ENCODE assay signal across 11 mouse cellular contexts in genomic region chr4:3232053-3232452, GRCm38 (mm10). TPM values are rescaled to one million over a fixed set of nuclear protein-coding genes. Genes with fewer than 3 reads are reported as not detected.
DNase-seq lines count a peak whose midpoint lies in the region; ATAC-seq and TF ChIP-seq lines count a peak whose summit lies in the region.
"Had no signal": no experiment of that assay in that cellular context is flagged by ENCODE, and none has a peak within 500 bp of the region (broad histone marks: within the 10 kb centered on the region; RNA-seq: fewer than 3 reads in every experiment).

No protein-coding gene starts in this region.

- no peak for TF ChIP-seq CTCF in kidney, adult 2 months (conservative IDR thresholded peaks at IDR 0.05; ENCODE audit: insufficient read depth, insufficient read length, low read depth, low read length)
- TF ChIP-seq CTCF in left cerebral cortex, adult 2 months (IDR thresholded peaks at IDR 0.05) = no peak

- H3K27me3 ChIP-seq in kidney, adult 2 months (replicated peaks; ENCODE audit: control insufficient read depth, insufficient read depth, low read length) = no peaks in the 10 kb centered on the region
- H3K27me3 ChIP-seq in kidney, embryonic 15.5 days = no peaks in the 10 kb centered on the region
- no peaks in the 10 kb centered on the region for H3K27me3 ChIP-seq in kidney, embryonic 14.5 days (ENCODE audit: control insufficient read depth, insufficient read depth, low read length)
- no peaks in the 10 kb centered on the region for H3K27me3 ChIP-seq in midbrain, embryonic 14.5 days (ENCODE audit: control insufficient read depth, insufficient read depth, low read length)

- ATAC-seq in kidney, embryonic 15.5 days (replicated peaks; ENCODE audit: low FRiP score) = no peak
- ATAC-seq in kidney, embryonic 14.5 days (ENCODE audit: low FRiP score, low TSS enrichment) = peak; percentile 37; the same call in 1 of the 2 replicates
- ATAC-seq in midbrain, embryonic 14.5 days (ENCODE audit: low FRiP score, low TSS enrichment) = no peak

- 59% methylated on average over 6 of the region's 6 CpGs for WGBS in kidney, adult 2 months
- WGBS in kidney, embryonic 15.5 days = 62% methylated on average over 6 of the region's 6 CpGs
- WGBS in kidney, embryonic 14.5 days = 67% methylated on average over 6 of the region's 6 CpGs
- WGBS in midbrain, embryonic 14.5 days = 71% methylated on average over 6 of the region's 6 CpGs

- H3K4me3 ChIP-seq in kidney, adult 2 months (ENCODE audit: insufficient read depth, low read depth, low read length) = no peak overlapping the region
- H3K4me3 ChIP-seq in kidney, embryonic 15.5 days (replicated peaks) = no peak overlapping the region
- H3K4me3 ChIP-seq in kidney, embryonic 14.5 days (ENCODE audit: low read length) = no peak overlapping the region
- H3K4me3 ChIP-seq in midbrain, embryonic 14.5 days (replicated peaks; ENCODE audit: low read depth, low read length) = no peak overlapping the region
- no peak overlapping the region for H3K4me3 ChIP-seq in left cerebral cortex, adult 2 months
- H3K4me3 ChIP-seq: layer of hippocampus, adult 2 months; myocyte had no signal

- H3K36me3 ChIP-seq in kidney, adult 2 months (ENCODE audit: control insufficient read depth, insufficient read depth, low read length) = no peaks in the 10 kb centered on the region
- H3K36me3 ChIP-seq in kidney, embryonic 15.5 days = no peaks in the 10 kb centered on the region
- H3K36me3 ChIP-seq in kidney, embryonic 14.5 days (ENCODE audit: control insufficient read depth, insufficient read depth, low read length) = no peaks in the 10 kb centered on the region
- H3K36me3 ChIP-seq in midbrain, embryonic 14.5 days (ENCODE audit: control insufficient read depth, insufficient read depth, low read length) = no peaks in the 10 kb centered on the region
- H3K36me3 ChIP-seq: forebrain, embryonic 10.5 days had no signal

- H3K27ac ChIP-seq in kidney, adult 2 months (ENCODE audit: insufficient read depth, low read depth, low read length) = no peak overlapping the region
- no peak overlapping the region for H3K27ac ChIP-seq in kidney, embryonic 15.5 days
- no peak overlapping the region for H3K27ac ChIP-seq in kidney, embryonic 14.5 days (ENCODE audit: low read depth, low read length)
- no peak overlapping the region for H3K27ac ChIP-seq in midbrain, embryonic 14.5 days (replicated peaks; ENCODE audit: low read depth, low read length)
- H3K27ac ChIP-seq in left cerebral cortex, adult 2 months = no peak overlapping the region
- H3K27ac ChIP-seq: forebrain, embryonic 10.5 days; layer of hippocampus, adult 2 months had no signal

- peaks cover 7% of the 10 kb centered on the region for H3K9me3 ChIP-seq in kidney, embryonic 15.5 days (replicated peaks)
- H3K9me3 ChIP-seq in kidney, embryonic 14.5 days (ENCODE audit: control insufficient read depth, low read length) = peaks cover 18% of the 10 kb centered on the region
- H3K9me3 ChIP-seq in midbrain, embryonic 14.5 days (ENCODE audit: control insufficient read depth, low read length) = peaks cover 36% of the 10 kb centered on the region

- intact Hi-C loops in left cerebral cortex, adult 2 months (cut with DNase I) = no loop called here

- no peak for TF ChIP-seq POLR2A in kidney, adult 2 months (IDR thresholded peaks at IDR 0.05; ENCODE audit: low read depth, low read length)

- H3K4me1 ChIP-seq in kidney, adult 2 months (ENCODE audit: control insufficient read depth, insufficient read depth, low read length) = no peaks in the 10 kb centered on the region
- no peaks in the 10 kb centered on the region for H3K4me1 ChIP-seq in kidney, embryonic 15.5 days
- H3K4me1 ChIP-seq in kidney, embryonic 14.5 days (ENCODE audit: control insufficient read depth, insufficient read depth, low read length) = no peaks in the 10 kb centered on the region
- H3K4me1 ChIP-seq in midbrain, embryonic 14.5 days (ENCODE audit: control insufficient read depth, insufficient read depth, low read length) = no peaks in the 10 kb centered on the region

- no peak overlapping the region for H3K9ac ChIP-seq in kidney, embryonic 15.5 days
- no peak overlapping the region for H3K9ac ChIP-seq in kidney, embryonic 14.5 days (ENCODE audit: low read depth, low read length)
- H3K9ac ChIP-seq in midbrain, embryonic 14.5 days (replicated peaks; ENCODE audit: low read length) = no peak overlapping the region

- DNase-seq in kidney, adult 2 months = peak; percentile 71
- peak; percentile 75 for DNase-seq in gastrocnemius, adult 18-20 months (ENCODE audit: low spot score)
- DNase-seq in ovary, postnatal 14 days (ENCODE audit: low spot score) = peak; percentile 53
- no peak for DNase-seq in midbrain, embryonic 14.5 days
- DNase-seq in left cerebral cortex, adult 2 months (ENCODE audit: extremely low spot score in 1 of 2, low spot score in 2 of 2) = no peak
- no peak for DNase-seq in right cerebral cortex, postnatal 14 days

- H3K4me2 ChIP-seq in kidney, embryonic 15.5 days = no peak overlapping the region
- no peak overlapping the region for H3K4me2 ChIP-seq in kidney, embryonic 14.5 days (replicated peaks; ENCODE audit: low read depth, low read length)
- H3K4me2 ChIP-seq in midbrain, embryonic 14.5 days (ENCODE audit: low read length) = no peak overlapping the region

RNA-seq across cellular contexts. Expression of gene Vmn1r3, which starts 46.9 kb away (rescaled TPM):
- polyA plus RNA-seq in kidney, adult 2 months (2012; rRNA removed) = not detected in 2 replicates
- not detected in 2 replicates for polyA plus RNA-seq in kidney, embryonic 15.5 days (2015; fragmentation: Nextera tagmentation; extraction: Ambion mirVana)
- not detected for total RNA-seq in gastrocnemius, adult 18-20 months (2021)
- not detected in 2 replicates for polyA plus RNA-seq in kidney, embryonic 14.5 days (2014; fragmentation: Nextera tagmentation; extraction: Ambion mirVana)
- not detected in 2 replicates for polyA plus RNA-seq in midbrain, embryonic 14.5 days (2014; fragmentation: Nextera tagmentation; extraction: Ambion mirVana)
- total RNA-seq in left cerebral cortex, adult 2 months (2021) = not detected
- total RNA-seq: layer of hippocampus, adult 2 months had no signal
- polyA plus RNA-seq: forebrain, embryonic 10.5 days; myocyte had no signal

Comparison
In these comparisons a context has a peak if more than half of its experiments do, and no peak if none do; other contexts are left out.
1. DNase-seq: peak in kidney, adult 2 months (single experiment), gastrocnemius, adult 18-20 months (single experiment) and ovary, postnatal 14 days (single experiment); none in midbrain, embryonic 14.5 days (single experiment), left cerebral cortex, adult 2 months (0 of 2) and right cerebral cortex, postnatal 14 days (single experiment).